Mouse (Mus musculus) lung, embryonic 15.5 days (tissue): ENCODE measurements at regions not wholly inside any gene's neighbourhood (a gene's known extent, or its start where the extent isn't known, plus 50 kb on each side); places are given as distances from the start of the nearest gene placed in this dataset.

Experiments
- ATAC-seq: fragments of 200-750 bp; cut with Nextera tagmentation; 2 replicates; pipeline ENCODE4 v1.8.0; 2017; ENCODE audit warnings: moderate number of reproducible peaks, borderline replicate concordance; ENCODE audit not compliant: low FRiP score, low TSS enrichment; ENCODE audit errors: extremely low read depth
- H3K27ac ChIP-seq: fragments of 300-500 bp; sonication (generic); 2 replicates; pipeline ENCODE4 v1.5.1; 2015; ENCODE audit warnings: moderate library complexity, mild to moderate bottlenecking, inconsistent platforms
- H3K27me3 ChIP-seq: fragments of 300-500 bp; sonication (generic); 2 replicates; pipeline ENCODE4 v1.6.1; 2015; ENCODE audit warnings: inconsistent platforms
- H3K36me3 ChIP-seq: fragments of 300-500 bp; sonication (generic); 2 replicates; pipeline ENCODE4 v1.6.1; 2015; ENCODE audit warnings: inconsistent platforms
- H3K4me1 ChIP-seq: fragments of 300-500 bp; sonication (generic); 2 replicates; pipeline ENCODE4 v1.6.1; 2015; ENCODE audit warnings: inconsistent platforms
- H3K4me2 ChIP-seq: fragments of 300-500 bp; sonication (generic); 2 replicates; pipeline ENCODE4 v1.6.1; 2015; ENCODE audit warnings: inconsistent platforms, mild to moderate bottlenecking, moderate library complexity
- H3K4me3 ChIP-seq: fragments of 300-500 bp; sonication (generic); 2 replicates; pipeline ENCODE4 v1.5.1; 2015; ENCODE audit warnings: mild to moderate bottlenecking, inconsistent platforms
- H3K9ac ChIP-seq: fragments of 300-500 bp; sonication (generic); 2 replicates; pipeline ENCODE4 v1.6.1; 2015; ENCODE audit warnings: inconsistent platforms
- H3K9me3 ChIP-seq: fragments of 300-500 bp; sonication (generic); 2 replicates; pipeline ENCODE4 v1.6.1; 2016; ENCODE audit warnings: inconsistent platforms
- WGBS: fragments of 180-500 bp; shearing (Covaris S2); methylation state at CpG from one replicate; pipeline ENCODE4 v1.1.7; 2015; 5-methylcytosine and 5-hydroxymethylcytosine counted together

DNA sequence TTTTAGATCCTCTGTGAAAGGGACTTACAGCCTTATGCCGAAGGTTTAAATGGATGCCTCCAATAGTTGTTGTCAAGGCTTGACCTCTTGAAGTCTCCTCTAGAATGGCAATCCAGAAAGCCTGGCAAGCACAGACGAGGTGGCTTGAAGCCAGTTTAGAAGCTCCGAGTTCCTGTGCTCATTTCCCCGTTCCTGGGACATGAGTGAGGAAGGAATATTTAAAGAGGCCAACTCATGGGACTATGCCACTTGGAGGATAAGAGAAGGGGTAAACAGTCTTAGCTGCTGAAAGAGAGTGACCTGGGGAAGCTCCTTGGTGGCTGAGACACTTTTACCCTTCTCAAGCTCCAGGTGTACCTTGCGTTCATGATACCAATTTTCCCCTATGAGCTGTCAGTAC lies 335.1 kb upstream of the Xrcc4 start:
- Histone ChIP-seq H3K4me3 (no peak overlapping the region), H3K4me1 (no peaks in the 10 kb centered on the region), H3K27me3 (no peaks in the 10 kb centered on the region), H3K36me3 (no peaks in the 10 kb centered on the region), H3K4me2 (no peak overlapping the region), H3K9me3 (no peaks in the 10 kb centered on the region), H3K9ac (no peak overlapping the region), H3K27ac (no peak overlapping the region)
- no peak for ATAC-seq
- WGBS, result 46% methylated on average over 5 of the region's 5 CpGs

DNA sequence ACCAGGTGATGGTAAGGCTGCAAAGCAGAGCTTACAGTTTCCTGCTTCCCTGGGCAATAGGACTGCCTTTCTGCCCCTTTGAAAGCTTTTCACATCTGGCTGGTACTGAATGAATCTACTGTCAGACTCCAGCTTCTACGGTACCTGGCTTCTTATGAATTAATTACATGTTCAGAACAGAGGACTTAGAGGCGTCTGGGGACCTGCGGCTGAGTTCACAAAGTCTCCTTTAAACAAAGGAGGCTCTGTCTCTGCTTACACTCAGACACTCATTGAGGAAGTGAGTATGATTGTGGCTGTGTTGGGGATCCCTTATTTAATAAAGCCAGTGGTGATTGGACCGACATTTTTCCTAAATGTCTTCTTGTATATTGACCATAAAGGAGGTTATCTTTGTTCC lies 331.6 kb upstream of the Xrcc4 start:
- no peaks in the 10 kb centered on the region for H3K4me1 ChIP-seq
- H3K9me3 ChIP-seq, result no peaks in the 10 kb centered on the region
- H3K27me3 ChIP-seq, result no peaks in the 10 kb centered on the region
- no peak for ATAC-seq
- WGBS, result 40% methylated on average over 4 of the region's 4 CpGs
- no peak overlapping the region for H3K4me3 ChIP-seq
- no peak overlapping the region for H3K9ac ChIP-seq
- no peak overlapping the region for H3K27ac ChIP-seq
- H3K4me2 ChIP-seq, result no peak overlapping the region
- no peaks in the 10 kb centered on the region for H3K36me3 ChIP-seq

DNA sequence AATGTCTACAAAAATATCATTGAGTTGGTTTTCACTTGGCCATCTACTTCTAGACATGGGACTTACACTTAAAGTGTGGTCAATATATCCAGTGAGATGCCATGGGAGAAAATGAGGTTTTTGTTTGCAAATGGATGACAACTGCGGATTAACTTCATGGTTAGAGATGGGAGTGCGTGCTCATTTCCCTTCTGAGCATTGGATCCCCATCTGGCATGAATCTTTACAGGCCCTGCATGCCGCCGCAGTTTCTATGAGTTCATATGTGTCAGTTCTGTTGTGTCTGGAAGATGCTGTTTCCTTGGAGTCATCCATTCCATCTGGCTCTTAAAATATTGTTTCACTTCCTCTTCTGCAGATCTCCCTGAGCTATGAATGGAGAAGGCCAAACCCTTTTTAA lies 315.0 kb upstream of the Xrcc4 start:
- H3K9ac ChIP-seq, result no peak overlapping the region
- ATAC-seq, result no peak
- no peak overlapping the region for H3K4me3 ChIP-seq
- H3K4me2 ChIP-seq, result no peak overlapping the region
- H3K4me1 ChIP-seq, result no peaks in the 10 kb centered on the region
- H3K36me3 ChIP-seq, result no peaks in the 10 kb centered on the region
- WGBS, result 90% methylated on average over 4 of the region's 4 CpGs
- H3K27ac ChIP-seq, result no peak overlapping the region
- no peaks in the 10 kb centered on the region for H3K27me3 ChIP-seq
- H3K9me3 ChIP-seq, result no peaks in the 10 kb centered on the region

DNA sequence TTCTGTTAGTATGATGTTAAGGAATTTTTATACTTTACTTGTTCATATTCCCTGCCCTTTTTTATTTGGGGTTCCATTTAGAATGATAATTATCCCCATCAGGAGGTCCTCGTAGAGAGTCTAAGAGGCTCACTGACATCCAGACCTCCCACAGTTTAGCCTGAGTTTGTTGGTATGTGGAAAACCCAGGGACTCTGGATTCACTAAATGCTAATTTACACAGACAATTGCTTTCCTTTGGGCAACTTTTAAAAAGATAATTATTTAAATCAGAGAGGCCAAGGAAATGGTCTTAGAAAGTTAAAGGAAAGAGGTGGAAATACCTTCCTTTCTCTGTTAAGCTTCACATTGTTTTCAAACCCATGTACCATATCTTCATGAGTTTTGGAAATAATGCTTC lies 312.7 kb upstream of the Xrcc4 start:
- Histone ChIP-seq H3K4me3 (no peak overlapping the region), H3K27ac (no peak overlapping the region), H3K27me3 (no peaks in the 10 kb centered on the region), H3K9ac (no peak overlapping the region), H3K9me3 (no peaks in the 10 kb centered on the region), H3K4me2 (no peak overlapping the region), H3K4me1 (no peaks in the 10 kb centered on the region), H3K36me3 (no peaks in the 10 kb centered on the region)
- WGBS, result 67% methylated on average over 1 of the region's 1 CpGs
- no peak for ATAC-seq

DNA sequence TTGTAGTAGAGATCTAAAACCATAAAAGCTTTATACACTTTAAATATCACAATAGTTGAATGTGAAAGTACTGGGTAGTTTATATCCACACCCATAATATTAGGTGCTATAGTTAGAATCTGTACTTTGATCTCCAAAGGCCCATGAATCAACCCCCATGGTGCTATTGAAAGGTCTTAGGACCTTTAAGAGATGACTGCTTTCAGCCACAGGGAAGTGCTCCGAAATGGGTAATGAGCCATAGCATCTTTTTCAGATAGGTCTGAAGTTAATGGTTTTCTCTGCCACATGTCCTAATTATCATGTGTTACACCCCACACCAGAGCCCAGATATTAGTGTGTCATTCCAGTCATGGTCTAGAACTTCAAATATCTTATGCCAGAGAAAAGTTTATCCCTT lies 312.1 kb upstream of the Xrcc4 start:
- H3K9ac ChIP-seq, result no peak overlapping the region
- H3K27me3 ChIP-seq, result no peaks in the 10 kb centered on the region
- no peak overlapping the region for H3K4me3 ChIP-seq
- H3K9me3 ChIP-seq, result no peaks in the 10 kb centered on the region
- H3K4me2 ChIP-seq, result no peak overlapping the region
- no peaks in the 10 kb centered on the region for H3K4me1 ChIP-seq
- H3K36me3 ChIP-seq, result no peaks in the 10 kb centered on the region
- 80% methylated on average over 1 of the region's 1 CpGs for WGBS
- no peak for ATAC-seq
- H3K27ac ChIP-seq, result no peak overlapping the region

DNA sequence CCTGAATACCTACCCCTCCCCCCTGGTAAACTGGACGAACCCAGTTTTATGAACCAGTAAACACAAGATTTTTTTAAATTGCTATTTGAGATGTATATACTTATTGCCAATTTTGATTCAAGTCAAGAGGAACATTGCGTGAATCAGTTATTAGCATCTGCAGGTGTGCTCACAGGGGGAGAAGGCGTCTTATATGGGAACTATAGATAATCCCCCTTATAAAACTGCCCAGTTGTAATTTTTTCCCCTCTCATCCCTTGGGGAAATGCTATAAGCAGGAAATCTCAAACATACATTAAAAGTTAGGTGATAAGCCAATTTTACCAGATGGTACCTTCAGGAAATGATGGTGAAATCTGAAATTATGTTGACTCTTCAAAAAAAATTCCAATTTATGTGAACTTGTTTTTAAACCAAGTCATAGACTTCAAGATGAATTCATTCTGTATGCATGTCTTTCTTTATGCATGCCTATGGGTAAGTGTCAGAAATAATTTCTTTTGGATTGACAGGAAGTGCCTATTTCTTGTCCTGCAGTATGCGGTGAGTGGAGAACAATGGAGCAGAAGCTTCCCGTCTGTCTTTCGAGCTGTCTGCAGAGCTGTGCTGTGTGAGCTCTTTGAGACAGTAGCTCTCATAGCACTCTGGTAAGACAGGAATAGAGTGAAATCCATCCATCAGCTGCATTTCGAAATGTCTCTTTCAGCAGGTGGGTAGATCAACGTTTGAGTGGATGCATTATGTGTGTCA lies 306.0 kb upstream of the Xrcc4 start:
- 58% methylated on average over 8 of the region's 8 CpGs for WGBS
- Histone ChIP-seq H3K27ac (no peak overlapping the region), H3K4me1 (peaks cover 14% of the 10 kb centered on the region), H3K9ac (no peak overlapping the region), H3K4me2 (peak overlapping the region; percentile 20; the same call in 1 of the 2 replicates), H3K9me3 (no peaks in the 10 kb centered on the region), H3K4me3 (no peak overlapping the region), H3K27me3 (no peaks in the 10 kb centered on the region), H3K36me3 (no peaks in the 10 kb centered on the region)
- ATAC-seq, result 0 out of 2 replicates have a peak, but pooled peaks have one; percentile 16

DNA sequence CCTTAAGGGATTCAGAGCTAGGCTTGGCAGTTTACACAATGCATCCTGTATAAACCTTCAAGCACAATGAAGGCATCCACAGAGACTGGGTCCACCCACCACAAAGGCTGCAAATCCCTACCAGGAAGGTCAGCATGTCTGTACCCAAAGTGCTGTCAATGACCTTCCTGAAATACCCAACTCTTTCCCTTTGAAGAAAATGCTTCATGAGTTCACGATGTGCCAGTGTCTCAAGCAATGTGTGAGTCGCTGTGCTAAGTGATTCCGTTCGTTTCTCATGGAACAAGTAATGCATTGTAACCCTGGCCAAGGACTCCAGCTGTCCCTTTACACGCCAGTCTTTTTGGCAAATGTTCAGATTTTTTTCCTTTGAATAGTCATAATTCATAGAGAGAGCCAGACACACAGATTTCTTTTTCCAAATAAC lies 305.4 kb upstream of the Xrcc4 start:
- Histone ChIP-seq H3K4me1 (peaks cover 14% of the 10 kb centered on the region), H3K36me3 (no peaks in the 10 kb centered on the region), H3K9me3 (no peaks in the 10 kb centered on the region), H3K27ac (peak overlapping the region; percentile 65), H3K4me2 (peak overlapping the region; percentile 20), H3K9ac (no peak overlapping the region), H3K27me3 (no peaks in the 10 kb centered on the region), H3K4me3 (no peak overlapping the region)
- ATAC-seq, result peak; percentile 90
- WGBS, result 11% methylated on average over 5 of the region's 5 CpGs

DNA sequence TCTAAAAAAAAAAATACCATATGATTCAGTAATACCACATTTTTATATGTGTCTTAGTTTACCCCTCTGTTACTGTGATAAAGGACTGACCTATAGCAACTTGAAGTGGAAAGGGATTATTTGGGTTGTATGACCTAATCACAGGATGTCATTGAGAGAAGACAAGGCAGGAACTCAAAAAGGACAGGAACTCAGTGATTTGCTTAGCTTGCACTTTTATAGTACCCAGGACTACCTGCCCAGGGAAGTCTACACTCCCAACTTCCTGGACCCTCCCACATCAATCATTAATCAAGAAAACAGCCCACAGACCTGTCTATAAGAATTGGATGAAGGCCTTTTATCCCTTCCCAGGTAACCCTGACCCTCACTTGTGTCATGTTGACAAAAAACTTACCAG lies 303.0 kb upstream of the Xrcc4 start:
- no peak overlapping the region for H3K27ac ChIP-seq
- H3K4me1 ChIP-seq, result peaks cover 14% of the 10 kb centered on the region
- H3K4me3 ChIP-seq, result no peak overlapping the region
- H3K9ac ChIP-seq, result no peak overlapping the region
- no peaks in the 10 kb centered on the region for H3K27me3 ChIP-seq
- H3K36me3 ChIP-seq, result no peaks in the 10 kb centered on the region
- ATAC-seq, result no peak
- no peak overlapping the region for H3K4me2 ChIP-seq
- no peaks in the 10 kb centered on the region for H3K9me3 ChIP-seq

DNA sequence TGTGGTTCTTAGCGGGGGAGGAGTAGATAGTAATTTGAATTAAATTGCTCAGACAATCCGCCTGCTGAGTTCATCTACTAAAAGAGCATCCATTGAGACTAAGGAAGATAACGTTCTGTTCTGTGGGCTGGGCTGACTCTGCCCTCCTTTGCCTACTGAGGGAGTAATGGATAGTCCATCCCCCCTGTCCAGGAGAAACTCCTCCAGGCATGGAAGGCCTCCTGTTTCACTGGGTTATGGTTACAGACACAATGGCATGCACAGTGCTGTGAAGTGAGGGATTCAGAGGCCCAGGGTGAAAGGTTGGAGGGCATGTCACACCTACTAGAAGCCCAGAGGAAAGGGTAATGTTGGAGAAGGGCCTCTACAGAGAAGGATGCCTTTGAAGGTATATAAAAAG lies 287.2 kb upstream of the Xrcc4 start:
- no peaks in the 10 kb centered on the region for H3K36me3 ChIP-seq
- no peaks in the 10 kb centered on the region for H3K27me3 ChIP-seq
- no peak overlapping the region for H3K9ac ChIP-seq
- 76% methylated on average over 3 of the region's 3 CpGs for WGBS
- H3K4me3 ChIP-seq, result no peak overlapping the region
- H3K4me1 ChIP-seq, result no peaks in the 10 kb centered on the region
- ATAC-seq, result no peak
- H3K4me2 ChIP-seq, result no peak overlapping the region
- H3K9me3 ChIP-seq, result no peaks in the 10 kb centered on the region
- H3K27ac ChIP-seq, result no peak overlapping the region

DNA sequence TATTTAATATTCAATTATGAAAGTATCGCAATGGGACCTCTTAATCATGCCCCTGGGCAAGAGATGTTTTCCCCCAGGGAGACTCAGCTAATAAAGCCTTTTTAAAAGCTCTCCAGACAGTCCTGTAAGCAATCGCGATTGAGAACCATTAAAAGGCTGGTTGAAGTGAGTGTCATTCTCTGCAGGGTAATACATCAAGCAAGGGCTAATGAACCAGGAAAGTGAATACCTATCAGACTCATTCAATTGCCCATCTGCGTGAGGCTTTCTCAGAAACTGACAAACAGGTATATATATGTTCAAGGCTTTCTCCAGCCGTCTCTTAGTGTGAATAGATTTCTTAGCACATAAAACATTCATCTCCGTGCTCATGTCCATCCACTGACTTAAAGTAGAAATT lies 286.8 kb upstream of the Xrcc4 start:
- no peak for ATAC-seq
- H3K4me3 ChIP-seq, result no peak overlapping the region
- WGBS, result 79% methylated on average over 6 of the region's 6 CpGs

DNA sequence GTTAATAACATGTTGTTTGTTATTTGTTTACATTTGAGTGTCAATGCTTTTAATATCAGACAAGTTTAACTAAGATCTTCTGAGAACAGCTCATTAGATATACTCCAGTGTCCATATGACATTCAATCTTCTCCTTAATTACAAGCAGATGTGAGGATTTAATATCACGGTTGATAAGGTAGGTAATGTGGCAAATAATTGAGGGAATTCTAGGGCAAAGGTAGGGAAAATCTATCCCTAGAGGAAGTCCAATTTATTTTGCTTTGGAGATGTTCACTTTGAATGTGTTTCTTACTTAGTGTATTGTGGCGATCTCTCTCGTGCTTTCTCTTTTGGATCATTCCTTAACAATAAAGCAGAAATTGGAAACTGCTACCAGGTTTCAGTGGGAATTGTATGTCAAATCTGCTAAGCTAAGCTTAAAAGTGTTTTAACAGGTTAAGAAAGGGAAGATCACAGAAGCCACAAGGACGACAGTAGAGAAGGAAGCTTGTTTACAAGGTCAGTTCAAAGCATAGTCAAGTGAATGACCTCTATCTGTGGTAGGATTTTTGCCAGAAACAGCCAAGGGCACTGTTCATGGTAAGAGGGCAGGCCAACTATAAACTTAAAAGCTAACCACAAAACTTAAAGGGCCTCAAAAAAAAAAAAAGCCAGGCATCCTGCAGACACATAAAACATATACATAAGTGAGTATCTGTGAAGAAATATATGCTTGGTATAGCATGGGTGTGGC lies 282.2 kb upstream of the Xrcc4 start:
- no peaks in the 10 kb centered on the region for H3K4me1 ChIP-seq
- 63% methylated on average over 4 of the region's 4 CpGs for WGBS
- no peak for ATAC-seq
- H3K27ac ChIP-seq, result no peak overlapping the region
- no peaks in the 10 kb centered on the region for H3K36me3 ChIP-seq
- H3K4me2 ChIP-seq, result no peak overlapping the region
- H3K9ac ChIP-seq, result no peak overlapping the region
- H3K27me3 ChIP-seq, result no peaks in the 10 kb centered on the region
- H3K4me3 ChIP-seq, result no peak overlapping the region
- no peaks in the 10 kb centered on the region for H3K9me3 ChIP-seq

More for the DNA sequence above, 286.8 kb upstream of the Xrcc4 start:
- Histone ChIP-seq H3K36me3 (no peaks in the 10 kb centered on the region), H3K27me3 (no peaks in the 10 kb centered on the region), H3K27ac (no peak overlapping the region), H3K4me2 (no peak overlapping the region), H3K9ac (no peak overlapping the region), H3K9me3 (no peaks in the 10 kb centered on the region), H3K4me1 (no peaks in the 10 kb centered on the region)

DNA sequence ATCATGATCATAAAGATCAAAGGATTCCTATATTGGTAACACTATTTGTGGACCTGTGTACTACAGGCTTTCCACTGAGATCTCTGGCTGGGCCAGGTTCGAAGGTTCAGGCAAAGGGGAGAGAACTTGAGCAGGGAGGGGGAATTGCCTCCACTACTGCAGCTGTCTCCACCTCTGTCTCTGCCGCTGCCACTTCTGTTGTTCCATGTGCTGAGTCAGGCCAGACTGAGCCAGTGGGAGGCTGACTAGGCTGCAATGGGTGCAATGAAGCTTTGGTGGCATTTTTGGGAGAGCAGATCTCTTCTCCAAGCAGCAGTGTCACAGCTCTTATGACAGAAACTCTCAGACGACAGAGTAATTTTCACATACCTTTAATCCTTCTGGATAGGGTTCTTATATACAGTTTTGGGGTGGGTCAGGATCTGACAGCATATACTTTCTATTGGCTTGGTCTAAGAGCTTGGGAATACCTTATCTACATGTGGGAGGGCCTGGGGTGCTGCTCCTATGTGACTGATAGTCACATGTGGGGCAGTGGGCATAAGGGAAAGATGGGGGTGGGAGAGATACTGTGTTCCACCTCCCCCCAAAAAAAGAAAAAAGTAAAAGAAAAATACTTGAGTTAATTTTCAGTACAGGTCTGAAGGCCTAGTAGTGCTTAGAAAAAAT lies 281.5 kb upstream of the Xrcc4 start:
- H3K9me3 ChIP-seq, result no peaks in the 10 kb centered on the region
- WGBS, result 78% methylated on average over 3 of the region's 3 CpGs
- no peak overlapping the region for H3K4me2 ChIP-seq
- no peaks in the 10 kb centered on the region for H3K27me3 ChIP-seq
- no peak overlapping the region for H3K27ac ChIP-seq
- H3K36me3 ChIP-seq, result no peaks in the 10 kb centered on the region
- no peak for ATAC-seq
- no peaks in the 10 kb centered on the region for H3K4me1 ChIP-seq
- no peak overlapping the region for H3K9ac ChIP-seq
- H3K4me3 ChIP-seq, result no peak overlapping the region
